Mouse (Mus musculus) thymus, postnatal 10 days (tissue): ENCODE data around the gene Cpn2.
A peak's percentile ranks its signal among the peaks of the same experiment; 100 is the strongest.

Source experiments
- DNase-seq, 2 experiments: peaks; one replicate each; pipeline ENCODE4 v3.0.0; 2021; ENCODE audit warnings: low spot score in 2 of 2

The Cpn2 gene

GRCm38 (mm10) chr16:30238791-30239190, 28.5 kb downstream of the Cpn2 start:
- DNase-seq = no peak

GRCm38 (mm10) chr16:30236091-30236699, 31.1 kb downstream of the Cpn2 start:
- DNase-seq = peak; percentile 68 to 92

GRCm38 (mm10) chr16:30235577-30235976, 31.7 kb downstream of the Cpn2 start:
- no peak for DNase-seq

GRCm38 (mm10) chr16:30234636-30235546, 32.4 kb downstream of the Cpn2 start:
- no peak for DNase-seq

DNA sequence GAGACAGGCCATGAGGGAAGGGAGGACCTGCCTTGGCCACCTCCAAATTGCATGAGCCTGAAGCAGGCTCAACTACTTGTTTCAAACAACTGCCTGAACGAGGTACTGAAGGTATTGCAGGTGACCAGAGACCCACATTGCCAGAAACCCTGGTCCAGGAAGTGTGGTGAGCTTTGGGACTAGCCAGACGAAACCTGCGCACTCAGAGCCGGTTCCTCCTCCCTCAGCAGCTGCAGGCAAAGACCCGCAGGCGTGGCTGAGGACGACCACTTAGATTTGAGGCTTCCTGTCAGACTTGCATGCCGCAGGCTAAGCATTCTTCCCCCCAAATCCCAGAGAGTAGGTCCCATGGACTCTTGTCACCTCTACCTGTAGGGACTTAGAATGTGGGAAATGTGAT, 33.2 kb downstream of the Cpn2 start:
- peak in 1 of 2 experiments; percentile 19 for DNase-seq

DNA sequence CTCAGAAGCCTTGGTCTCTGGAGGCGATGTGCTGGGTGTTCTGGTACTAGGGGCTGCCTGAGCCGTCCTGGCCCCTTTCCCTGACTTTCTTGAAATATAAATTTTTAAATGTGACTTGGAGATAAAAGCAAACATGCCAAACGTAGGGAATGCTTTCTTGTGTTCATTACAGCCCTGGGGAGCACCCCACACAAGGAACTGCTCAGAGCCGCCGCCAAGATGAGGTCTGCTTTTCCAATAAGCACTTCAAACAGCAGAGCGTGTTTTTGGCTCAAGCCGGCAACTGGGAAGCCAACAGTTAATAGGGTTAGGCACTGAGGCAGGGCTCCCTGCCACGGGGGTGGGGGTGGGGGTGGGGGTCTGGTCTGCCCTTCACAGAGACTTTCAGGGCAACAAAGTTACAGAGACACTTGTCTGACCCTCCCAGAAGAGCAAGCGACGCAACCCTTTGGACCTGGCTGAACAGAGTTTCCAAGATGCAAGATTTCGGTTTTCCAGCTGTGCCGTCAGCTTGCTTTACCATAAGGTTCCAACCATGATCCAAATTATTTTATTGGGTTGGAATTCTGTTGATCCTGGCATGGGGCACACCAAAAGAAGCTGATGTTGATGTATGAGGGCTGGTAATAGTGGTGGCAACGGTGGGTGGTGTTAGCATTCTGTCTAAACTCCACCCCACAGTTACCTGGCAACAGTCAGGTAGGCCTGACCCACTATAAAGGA, 35.3 kb downstream of the Cpn2 start:
- no peak for DNase-seq

DNA sequence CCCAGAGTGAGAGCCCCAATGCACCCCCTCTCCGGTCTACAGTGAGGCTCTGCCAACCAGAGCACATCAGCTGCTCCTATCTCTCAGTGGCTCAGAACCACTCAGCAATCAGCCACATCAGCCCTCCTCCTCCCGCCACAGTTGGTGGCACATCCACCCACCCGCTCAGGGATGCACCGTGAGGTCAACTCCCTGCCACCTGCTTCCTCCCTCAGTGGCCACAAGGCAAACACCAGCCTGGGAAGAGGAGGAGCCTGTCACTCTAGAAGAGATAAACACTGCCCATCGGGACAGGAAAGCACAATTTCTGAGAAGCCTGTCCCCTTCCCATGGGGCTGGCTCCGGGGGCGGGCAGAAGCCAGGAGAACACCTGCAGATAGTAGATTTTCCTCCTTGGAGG, 39.9 kb downstream of the Cpn2 start:
- peak; percentile 35 for DNase-seq

- no peak for DNase-seq
Observed at GRCm38 (mm10) chr16:30221161-30221782, 46.0 kb downstream of the Cpn2 start.

DNA sequence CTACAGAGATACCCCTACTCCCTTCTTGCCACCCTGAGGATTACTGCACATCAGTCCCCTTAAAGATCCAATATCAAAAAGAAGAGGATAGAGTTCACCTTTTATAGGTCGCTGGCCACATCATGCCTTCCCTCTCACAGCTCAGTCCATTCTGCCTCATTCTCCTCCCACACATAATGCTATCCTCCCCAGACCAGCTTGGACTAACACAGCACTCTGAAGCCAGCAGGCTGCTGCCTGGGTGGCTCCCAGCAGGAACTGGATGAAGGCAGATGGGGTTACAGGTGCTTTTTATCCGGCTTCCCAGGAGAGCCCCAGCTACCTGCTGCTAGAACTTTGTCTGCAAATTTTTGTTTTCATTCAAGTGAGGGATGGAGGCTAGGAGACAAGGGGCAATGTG, 51.5 kb downstream of the Cpn2 start:
- no peak for DNase-seq

- no peak for DNase-seq
Observed at GRCm38 (mm10) chr16:30213644-30214043, 53.7 kb downstream of the Cpn2 start.

DNA sequence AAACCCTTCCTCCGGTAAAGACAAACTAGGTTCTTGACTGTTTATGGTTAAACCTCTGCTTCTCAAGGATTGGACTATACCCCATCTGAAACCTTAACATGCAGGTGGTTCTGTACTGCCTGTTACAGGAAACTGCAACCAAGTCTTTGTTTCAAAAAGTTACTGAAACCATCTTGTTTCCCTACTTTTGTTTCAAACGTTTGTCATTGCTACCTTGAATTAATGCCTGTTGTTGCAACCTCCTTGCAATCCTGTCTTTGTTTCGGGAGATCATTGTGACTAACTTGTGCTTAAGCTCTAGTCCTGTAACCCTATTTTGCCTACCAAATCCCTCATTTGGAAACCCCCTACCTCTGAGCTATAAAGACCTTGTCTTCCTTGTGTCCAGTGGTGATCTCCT, 55.3 kb downstream of the Cpn2 start:
- DNase-seq = no peak

- no peak for DNase-seq
Observed at GRCm38 (mm10) chr16:30209264-30209663, 58.0 kb downstream of the Cpn2 start.

DNA sequence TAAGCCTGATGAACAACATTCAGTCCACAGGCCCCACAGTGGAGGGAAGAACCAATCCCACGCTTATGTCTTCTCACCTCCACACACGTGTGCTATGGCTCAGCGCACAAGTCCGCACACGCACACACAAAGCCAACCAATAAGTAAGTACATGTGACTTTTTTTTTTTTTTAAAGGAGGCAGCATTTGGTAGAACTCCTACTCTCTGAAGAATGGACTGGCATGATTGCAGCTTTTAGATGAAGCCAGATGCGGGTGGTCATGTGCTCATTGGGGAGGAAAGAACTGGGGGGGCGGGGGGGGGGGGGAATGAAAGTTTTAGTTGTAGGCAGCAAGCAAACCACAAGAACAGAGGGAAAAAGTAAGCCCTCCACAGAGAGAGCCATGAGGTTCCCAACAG, 59.3 kb downstream of the Cpn2 start:
- DNase-seq = no peak

DNA sequence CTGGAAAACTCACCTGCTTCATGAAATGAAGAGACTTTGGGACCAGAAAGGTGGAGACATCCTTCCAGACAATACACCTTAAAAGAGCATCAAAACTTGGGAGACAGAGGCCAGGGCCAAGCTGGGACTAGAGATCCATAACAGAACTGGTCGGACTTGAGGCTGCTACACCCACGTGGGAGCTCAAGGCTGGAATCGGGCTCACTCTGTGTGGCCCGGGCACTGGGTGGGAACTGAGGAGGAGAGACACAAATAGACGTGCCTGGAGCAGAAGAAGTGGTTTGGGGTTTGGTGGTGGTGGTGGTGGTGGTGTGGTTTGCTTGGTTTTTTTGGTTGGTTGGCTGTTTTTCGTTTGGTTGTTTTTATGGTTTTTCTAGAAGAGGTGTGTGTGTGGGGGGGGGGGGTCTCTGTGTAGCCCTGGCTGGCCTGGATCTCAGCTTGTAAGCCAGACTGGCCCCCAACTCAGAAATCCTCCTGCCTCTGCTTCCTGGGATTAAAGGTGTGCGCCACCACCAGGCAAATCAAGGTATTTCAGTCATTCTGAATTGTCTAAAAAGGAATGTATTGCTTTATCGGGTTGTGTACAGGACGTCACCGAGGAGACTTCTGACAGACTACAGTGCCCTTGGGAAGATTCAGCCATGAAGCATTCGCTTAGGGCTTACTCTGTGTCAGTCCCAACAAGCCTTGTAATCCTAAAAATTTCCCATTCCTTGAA, 60.0 kb downstream of the Cpn2 start:
- no peak for DNase-seq
